Mouse (Mus musculus) ZHBTc4 (cell line): ENCODE measurements around the gene Gpn2.

ENCODE experiments used
- DNase-seq: peaks from one replicate; pipeline ENCODE4 v3.0.0-alpha.2; 2011; ENCODE audit warnings: low read depth, low spot score

Gpn2 gene

GRCm38 (mm10) chr4:133622161-133622695, 38.1 kb downstream of the Gpn2 start:
- peak; percentile 76 for DNase-seq

DNA sequence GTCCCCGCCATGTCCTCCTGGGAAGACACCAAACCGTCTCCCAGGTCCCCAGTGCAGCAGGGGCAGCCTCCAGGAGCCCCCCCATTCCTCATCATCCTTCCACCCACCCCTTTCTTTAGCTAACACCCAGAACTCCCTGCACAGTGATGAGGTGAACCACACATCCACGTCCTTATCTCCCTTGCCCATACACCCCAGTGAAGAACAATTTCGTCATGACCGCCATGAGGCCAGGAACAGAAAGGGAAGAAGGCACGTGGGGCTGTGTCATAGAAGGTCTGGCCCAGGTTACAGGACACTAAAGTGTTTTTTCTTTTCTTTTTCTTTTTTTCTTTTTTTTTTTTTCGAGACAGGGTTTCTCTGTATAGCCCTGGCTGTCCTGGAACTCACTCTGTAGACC, 40.7 kb downstream of the Gpn2 start:
- no peak for DNase-seq

DNA sequence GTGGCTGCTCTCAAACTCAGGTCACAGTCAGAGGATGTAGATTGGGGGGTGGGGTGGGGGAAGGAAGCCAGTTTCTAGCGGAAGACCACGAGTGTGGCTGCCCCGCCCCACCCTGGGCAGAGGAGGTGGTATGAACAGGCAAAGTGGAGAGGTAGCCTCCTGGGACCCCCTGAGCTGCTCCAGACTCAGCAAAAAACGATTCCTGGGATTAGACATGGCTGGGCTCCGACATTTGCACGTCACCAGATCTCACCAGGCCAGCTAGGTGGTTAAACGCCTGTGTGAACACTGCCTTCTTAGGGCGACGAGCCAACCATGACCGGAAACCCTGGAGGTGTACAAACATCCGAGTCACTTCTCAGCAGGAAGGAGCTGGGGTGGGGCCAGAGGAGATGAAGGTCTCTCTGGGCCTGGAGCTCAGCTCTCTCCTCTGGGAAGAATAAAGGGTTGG, 41.5 kb downstream of the Gpn2 start:
- DNase-seq = peak; percentile 67

- peak; percentile 57 for DNase-seq
Measured at GRCm38 (mm10) chr4:133626221-133626620, 42.1 kb downstream of the Gpn2 start.

GRCm38 (mm10) chr4:133626621-133627020, 42.5 kb downstream of the Gpn2 start:
- no peak for DNase-seq

DNA sequence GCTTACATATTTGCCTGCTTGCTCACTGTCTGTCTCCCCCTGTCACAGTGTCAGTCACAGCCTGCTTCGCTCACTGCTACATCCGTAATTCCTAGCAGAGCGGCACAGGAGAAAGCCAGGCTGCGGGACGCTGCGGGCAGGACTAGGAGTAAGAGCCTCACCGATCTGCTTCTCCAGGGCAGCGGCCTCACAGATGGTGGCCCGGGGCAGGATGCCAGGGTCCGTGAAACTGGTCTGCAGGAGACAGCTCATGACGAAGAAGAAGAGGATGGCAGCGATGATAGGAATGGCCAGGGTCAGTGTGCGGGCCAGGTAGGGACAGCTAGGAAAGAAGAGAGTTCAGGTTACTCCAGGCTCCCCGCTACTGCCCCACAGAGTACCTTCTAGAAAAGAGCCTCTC, 42.9 kb downstream of the Gpn2 start:
- DNase-seq = no peak

GRCm38 (mm10) chr4:133628517-133628916, 44.4 kb downstream of the Gpn2 start:
- DNase-seq = no peak

DNA sequence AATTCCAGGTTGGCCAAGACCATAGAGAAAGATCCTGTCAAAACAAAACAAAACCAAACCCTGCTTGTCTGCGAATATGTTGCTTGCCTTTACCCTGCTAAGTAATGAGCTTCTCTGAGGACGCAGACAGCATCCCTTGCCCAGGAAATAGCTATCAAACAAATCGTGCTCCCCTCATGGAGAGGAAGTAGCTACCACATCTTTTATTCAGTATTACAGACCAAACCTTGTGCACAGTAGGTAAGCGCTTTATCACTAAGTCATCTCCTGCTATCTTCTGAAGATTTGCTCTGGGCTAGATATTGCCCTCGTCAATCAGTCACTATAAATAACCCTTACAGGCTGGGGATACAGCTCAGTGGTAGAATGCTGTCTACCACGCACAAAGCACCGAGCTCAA, 45.0 kb downstream of the Gpn2 start:
- no peak for DNase-seq

DNA sequence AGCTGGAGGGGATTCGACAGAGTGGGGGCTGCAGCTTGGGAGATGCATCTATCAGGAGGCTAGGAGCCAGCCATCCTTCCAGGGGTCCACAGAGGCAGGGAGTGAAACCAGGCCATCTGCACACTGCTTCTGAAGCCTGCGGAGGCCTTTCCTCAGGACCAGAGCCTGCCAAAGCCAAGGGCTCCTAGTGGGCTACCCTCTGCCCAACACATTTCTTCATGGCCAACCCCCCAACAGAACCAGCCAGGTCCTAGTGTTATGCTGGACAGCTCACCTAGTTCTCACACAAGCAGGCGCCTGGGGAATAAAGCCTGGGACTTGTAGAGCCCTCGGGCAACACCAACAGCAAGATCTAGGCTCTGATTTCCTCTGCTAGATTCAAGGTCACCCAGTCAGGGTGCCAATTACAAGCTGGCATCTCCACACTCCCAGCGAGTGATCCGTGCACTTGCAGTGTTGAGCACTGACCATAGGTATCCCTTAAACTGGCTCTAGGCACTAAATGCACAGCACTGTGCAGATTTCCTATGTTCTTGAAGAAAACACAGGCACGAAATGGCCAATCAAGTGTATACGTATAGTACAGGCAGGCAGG, 46.3 kb downstream of the Gpn2 start:
- no peak for DNase-seq

DNA sequence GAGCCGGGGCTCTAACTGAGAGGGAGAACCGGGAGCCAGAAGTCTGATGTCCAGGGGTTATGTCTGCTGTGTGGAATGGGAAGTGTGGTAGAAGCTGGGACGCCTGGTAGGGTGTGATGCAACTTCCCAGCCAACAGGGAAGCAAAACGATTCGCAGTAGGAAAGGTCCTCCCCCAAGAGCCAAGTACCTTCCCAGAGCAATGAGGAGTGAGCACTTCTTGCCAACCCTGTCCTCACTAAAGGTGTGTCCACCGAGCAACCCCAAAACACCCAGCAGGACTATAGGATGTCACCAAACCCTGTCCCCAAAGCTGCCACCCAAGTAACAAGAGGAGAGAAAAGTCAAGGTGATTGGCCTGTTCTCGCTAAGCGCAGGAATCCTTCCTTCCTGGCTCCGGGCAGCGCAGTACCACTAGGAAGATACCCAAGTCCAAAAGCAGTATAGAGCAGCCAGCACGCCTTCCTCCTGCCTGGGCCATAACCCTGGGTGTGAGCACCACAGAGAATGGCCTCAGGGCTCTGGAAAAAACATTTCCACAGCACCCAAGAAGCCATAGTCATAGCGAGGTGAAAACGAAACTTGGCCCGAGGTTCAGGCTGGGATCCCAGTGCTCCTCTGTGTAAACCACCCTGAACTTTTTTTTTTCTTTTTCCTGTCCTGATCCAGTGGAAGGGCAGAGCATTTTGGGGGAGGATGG, 47.1 kb downstream of the Gpn2 start:
- no peak for DNase-seq

DNA sequence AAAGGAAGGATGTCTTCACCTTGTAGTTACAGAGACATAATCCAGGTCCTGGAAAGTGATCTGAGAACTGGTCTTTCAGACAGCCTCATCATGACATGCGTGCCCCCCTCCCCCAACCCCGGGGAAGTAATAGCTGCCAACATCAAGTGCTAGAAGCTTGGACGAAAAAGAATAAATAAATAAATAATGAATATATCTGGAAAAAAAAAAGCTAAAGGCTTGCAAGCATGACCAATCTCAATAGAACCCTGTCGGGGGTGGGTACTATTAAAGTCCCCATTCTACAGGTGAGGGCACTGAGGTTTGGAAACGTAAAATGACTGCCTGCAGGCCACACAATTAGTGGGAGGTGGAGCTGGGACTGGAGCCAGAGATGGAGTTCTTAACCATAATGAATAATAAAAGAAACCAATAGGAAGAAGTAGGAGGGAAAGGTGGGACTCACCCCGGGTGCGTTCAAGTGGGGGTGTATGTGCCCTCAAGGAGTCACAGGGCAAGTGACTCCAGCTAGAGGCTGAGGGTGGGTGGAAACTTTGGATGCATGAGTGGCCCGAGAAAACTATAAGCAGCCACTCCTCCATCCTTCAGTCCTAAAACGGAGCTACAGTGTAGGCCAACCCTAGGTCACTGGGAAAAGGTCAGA, 47.7 kb downstream of the Gpn2 start:
- peak; percentile 76 for DNase-seq

DNA sequence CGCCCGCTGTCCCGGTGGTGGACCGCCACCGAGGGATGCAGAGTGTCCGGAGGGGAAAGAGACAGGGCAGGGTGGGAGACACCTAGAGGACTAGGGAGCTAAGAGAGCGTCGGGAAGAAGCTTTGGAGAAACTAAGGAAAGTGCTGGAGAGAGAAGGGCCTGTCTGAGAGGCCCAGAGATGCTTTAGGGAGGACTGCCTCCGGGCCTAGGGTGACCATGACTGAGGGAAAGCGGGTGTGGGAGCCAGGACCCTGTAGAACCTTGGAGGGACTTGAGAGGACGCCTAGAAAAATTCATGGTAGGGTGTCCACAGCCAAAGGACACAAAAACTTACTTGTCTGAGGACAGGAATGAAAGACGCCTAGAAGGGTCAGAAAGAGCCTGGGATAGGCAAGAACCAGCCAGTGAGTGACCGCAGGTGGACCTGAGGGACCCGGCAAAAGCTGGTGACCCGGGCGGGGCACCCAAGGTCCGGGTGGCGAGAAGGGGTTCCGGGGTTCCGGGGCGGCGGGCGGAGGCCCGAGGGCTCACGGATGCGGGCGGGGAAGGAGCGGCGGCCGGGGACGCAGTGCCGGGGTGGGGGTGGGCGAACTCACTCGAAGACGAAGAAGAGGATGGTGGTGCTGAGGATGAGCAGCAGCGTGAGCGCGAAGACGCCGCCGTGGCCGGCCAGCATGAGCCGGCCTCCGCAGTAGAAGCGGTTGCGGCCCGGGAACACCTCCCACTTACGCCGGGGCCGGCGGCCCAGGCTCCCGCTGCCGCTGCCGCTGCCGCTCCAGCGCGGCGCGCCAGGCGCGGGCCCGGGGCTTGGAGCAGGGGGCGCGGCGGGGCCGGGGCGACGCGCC, 48.5 kb downstream of the Gpn2 start:
- DNase-seq = peak; percentile 58

DNA sequence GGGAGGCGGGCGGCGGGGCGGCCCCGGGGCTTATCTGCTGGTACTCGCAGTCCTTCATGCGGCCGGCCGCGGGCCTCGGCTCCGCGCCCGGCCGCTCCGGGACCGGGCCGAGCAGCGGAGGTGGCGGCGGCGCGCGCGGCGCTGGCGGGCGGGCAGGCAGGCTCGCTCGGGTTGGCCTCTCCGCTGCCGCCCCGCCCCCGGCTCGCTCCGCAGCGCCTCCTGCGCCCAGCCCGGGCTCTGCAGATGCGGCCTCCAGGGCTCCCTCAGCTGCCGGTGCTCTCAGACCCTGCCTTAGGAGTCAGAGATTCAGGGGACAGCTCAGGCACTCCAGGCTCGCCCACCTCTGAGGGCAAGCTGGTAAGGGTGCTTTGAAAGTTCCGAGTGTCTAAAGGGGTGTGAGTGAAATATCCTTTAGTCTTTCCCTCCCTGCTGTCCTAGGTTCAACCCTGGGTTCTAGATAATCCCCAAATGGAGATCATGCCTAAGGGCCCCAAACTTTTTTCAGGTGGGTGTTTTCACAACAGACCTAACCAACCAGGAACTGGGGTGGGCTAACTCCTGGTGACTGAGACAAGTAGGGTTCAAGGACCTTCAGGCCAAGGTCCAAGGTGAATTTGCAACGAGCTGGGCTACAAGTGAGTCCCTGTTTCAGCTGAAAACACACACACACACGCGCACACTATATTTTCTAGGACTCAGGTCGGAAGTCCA, 49.3 kb downstream of the Gpn2 start:
- peak; percentile 94 for DNase-seq

DNA sequence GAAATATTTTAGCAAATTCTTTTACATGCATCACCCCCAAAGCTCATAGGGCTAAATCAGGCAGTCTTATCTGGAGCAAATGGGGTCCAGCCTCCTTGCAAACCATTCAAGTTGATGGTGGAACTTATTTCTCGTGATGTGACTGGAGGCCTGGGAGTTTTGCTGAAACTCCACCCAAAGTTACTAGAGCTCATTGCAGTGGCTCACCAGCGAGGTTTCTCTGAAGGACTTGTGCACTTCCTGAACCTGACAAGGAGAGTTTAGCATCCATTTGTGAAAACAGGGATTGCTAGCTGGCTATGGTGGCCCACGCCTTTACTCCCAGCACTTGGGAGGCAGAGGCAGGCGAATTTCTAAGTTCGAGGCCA, 49.9 kb downstream of the Gpn2 start:
- DNase-seq = no peak
